Mouse (Mus musculus) intestine, embryonic 15.5 days (tissue): Measurements from ENCODE around the gene Klf2. TPM values are rescaled to one million over a fixed set of nuclear protein-coding genes. Genes with fewer than 3 reads are reported as not detected.

Source experiments
- ATAC-seq: fragments of 200-750 bp; cut with Nextera tagmentation; 2 replicates; pipeline ENCODE4 v1.8.0; 2017; ENCODE audit warnings: moderate TSS enrichment, moderate library complexity
- H3K27ac ChIP-seq: fragments of 300-500 bp; sonication (generic); 2 replicates; pipeline ENCODE4 v1.5.1; 2015; ENCODE audit warnings: mild to moderate bottlenecking, inconsistent platforms
- H3K27me3 ChIP-seq: fragments of 300-500 bp; sonication (generic); replicated peaks from 2 replicates; pipeline ENCODE4 v1.6.1; 2015; ENCODE audit warnings: inconsistent platforms
- H3K36me3 ChIP-seq: fragments of 300-500 bp; sonication (generic); 2 replicates; pipeline ENCODE4 v1.6.1; 2015; ENCODE audit warnings: inconsistent platforms
- H3K4me1 ChIP-seq: fragments of 300-500 bp; sonication (generic); replicated peaks from 2 replicates; pipeline ENCODE4 v1.6.1; 2015; ENCODE audit warnings: inconsistent platforms
- H3K4me2 ChIP-seq: fragments of 300-500 bp; sonication (generic); replicated peaks from 2 replicates; pipeline ENCODE4 v1.6.1; 2015; ENCODE audit warnings: mild to moderate bottlenecking, inconsistent platforms
- H3K4me3 ChIP-seq: fragments of 300-500 bp; sonication (generic); replicated peaks from 2 replicates; pipeline ENCODE4 v1.5.1; 2015; ENCODE audit warnings: inconsistent platforms
- H3K9ac ChIP-seq: fragments of 300-500 bp; sonication (generic); 2 replicates; pipeline ENCODE4 v1.6.1; 2015; ENCODE audit warnings: inconsistent platforms
- H3K9me3 ChIP-seq: fragments of 300-500 bp; sonication (generic); 2 replicates; pipeline ENCODE4 v1.6.1; 2016; ENCODE audit warnings: inconsistent platforms
- WGBS: fragments of 180-500 bp; shearing (Covaris S2); methylation state at CpG from one replicate; pipeline ENCODE4 v1.1.7; 2015; 5-methylcytosine and 5-hydroxymethylcytosine counted together
- polyA plus RNA-seq: library from polyadenylated mRNA; unstranded; fragments of >200 nt; fragmentation: Nextera tagmentation; extraction: Ambion mirVana; gene quantifications from 2 replicates; pipeline ENCODE4 v1.2.1, GENCODE M21; 2015

The Klf2 gene
- polyA plus RNA-seq, 1 experiment from 2014 or later: 6.6 TPM

DNA sequence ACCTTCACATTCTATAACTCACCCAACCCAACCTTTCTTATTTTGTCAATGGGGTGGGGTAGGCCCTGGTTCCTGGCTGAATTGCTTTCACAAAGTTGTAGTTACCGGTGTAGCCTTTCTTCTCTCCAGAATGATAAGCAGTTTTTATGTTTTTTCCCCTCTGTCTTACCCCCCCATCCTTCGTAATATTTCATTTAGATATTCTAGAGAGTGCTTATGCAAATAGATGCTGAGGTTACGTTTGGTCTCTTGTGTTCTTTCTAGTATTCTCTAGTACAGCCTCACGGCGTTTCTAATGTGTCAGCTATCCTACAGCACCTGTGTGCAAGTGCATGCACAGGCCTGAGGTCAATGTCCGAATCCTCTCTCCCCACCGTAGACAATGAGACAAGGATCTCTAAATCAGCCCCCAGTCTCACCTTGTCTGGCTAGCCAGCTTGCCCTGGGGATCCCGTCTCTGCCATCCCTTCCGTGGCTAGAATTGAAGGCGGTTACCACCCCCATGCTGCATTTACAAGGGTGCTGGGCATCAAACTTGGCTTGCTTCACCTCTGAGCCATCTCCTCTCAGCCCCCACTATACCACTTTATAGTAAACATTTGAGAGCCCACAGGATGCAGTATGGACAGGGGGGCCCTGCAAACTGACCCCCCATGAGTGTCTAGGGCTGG lies 5.3 kb downstream of the Klf2 start:
- Histone ChIP-seq H3K9ac (no peak overlapping the region), H3K27me3 (peaks cover 20% of the 10 kb centered on the region), H3K9me3 (no peaks in the 10 kb centered on the region), H3K27ac (no peak overlapping the region), H3K4me3 (no peak overlapping the region), H3K4me2 (no peak overlapping the region), H3K36me3 (no peaks in the 10 kb centered on the region), H3K4me1 (peaks cover 12% of the 10 kb centered on the region)
- 83% methylated on average over 10 of the region's 10 CpGs for WGBS
- ATAC-seq: no peak

DNA sequence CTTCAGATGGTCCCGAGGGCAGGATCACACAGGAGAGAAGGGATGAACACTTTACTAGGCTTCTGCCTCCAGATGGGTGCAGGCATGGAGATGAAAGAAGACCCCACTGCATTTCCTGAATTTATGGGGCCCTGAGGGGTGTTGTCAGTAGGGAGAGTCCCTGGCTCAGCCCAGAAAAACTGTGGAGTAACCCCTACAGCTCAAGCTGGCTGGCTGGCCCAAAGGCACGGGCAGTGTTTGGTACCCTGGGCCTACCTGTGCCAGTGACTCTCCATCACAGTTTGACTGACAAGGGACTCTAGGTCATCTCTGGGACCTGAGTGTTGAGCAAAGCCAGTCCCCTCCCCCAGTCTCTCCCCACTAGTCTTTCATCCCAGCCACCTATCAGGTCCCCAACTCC lies 5.9 kb downstream of the Klf2 start:
- Histone ChIP-seq H3K9me3 (no peaks in the 10 kb centered on the region), H3K27me3 (peaks cover 15% of the 10 kb centered on the region), H3K9ac (no peak overlapping the region), H3K36me3 (no peaks in the 10 kb centered on the region), H3K27ac (no peak overlapping the region), H3K4me3 (no peak overlapping the region), H3K4me1 (peaks cover 6% of the 10 kb centered on the region), H3K4me2 (no peak overlapping the region)
- 65% methylated on average over 2 of the region's 2 CpGs for WGBS
- ATAC-seq: no peak

DNA sequence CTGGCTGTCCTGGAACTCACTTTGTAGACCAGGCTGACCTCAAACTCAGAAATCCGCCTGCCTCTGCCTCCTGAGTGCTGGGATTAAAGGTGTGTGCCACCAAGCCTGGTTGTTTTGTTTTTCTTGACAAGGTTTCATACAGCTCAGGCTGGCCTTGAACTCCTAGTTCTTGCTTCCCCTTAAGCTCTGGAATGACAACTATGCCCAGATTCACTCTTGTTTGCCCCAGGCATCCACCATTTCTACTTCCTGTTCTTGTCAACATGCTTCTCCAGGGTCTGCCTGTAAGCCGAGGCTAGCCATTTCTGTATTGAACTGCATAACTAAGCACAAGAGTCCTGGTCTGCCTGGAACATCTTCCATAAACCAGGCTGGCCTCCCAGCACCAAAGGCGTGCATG lies 10.3 kb downstream of the Klf2 start:
- Histone ChIP-seq H3K9ac (no peak overlapping the region), H3K4me3 (no peak overlapping the region), H3K9me3 (no peaks in the 10 kb centered on the region), H3K27me3 (no peaks in the 10 kb centered on the region), H3K4me2 (no peak overlapping the region), H3K27ac (no peak overlapping the region), H3K36me3 (no peaks in the 10 kb centered on the region), H3K4me1 (no peaks in the 10 kb centered on the region)
- ATAC-seq: no peak
- 85% methylated on average over 3 of the region's 3 CpGs for WGBS

DNA sequence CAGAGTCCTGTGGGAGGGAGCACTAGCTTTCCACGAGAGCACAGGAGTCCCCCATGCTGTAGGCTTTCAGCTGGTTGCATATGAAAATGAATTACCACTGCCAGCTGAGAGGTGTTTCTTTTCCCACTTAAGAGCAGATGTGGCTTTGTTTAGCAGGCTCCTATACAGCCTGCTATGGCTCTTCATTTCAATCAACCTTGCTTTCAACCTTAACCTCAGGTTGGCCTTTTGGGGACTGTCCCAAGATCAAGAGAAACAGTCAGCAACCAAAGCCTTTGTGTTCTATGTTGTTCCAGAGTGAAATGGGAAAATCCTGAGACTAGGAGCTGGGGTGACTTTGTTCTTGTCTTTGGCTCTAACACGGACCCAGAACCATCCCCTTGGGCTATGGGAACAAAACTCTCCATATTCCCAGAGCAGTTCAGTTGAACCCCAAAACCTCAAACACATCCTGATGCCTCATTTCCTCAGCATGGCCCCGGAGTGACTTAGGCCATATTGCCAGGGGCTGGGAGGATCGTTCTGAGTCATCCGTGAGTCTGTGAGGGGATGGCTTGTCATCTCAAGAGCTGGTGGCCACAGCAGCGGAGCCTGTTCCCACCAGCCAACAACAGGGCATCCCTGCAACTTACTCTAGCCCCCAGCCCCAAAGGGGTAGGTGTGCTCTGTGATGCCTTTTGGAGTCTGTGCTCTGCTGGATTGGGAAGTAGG lies 12.1 kb downstream of the Klf2 start:
- no peak for ATAC-seq
- Histone ChIP-seq H3K9ac (no peak overlapping the region), H3K27me3 (no peaks in the 10 kb centered on the region), H3K4me3 (no peak overlapping the region), H3K27ac (no peak overlapping the region), H3K4me2 (no peak overlapping the region), H3K4me1 (no peaks in the 10 kb centered on the region), H3K36me3 (no peaks in the 10 kb centered on the region), H3K9me3 (no peaks in the 10 kb centered on the region)
- WGBS: 82% methylated on average over 6 of the region's 6 CpGs

DNA sequence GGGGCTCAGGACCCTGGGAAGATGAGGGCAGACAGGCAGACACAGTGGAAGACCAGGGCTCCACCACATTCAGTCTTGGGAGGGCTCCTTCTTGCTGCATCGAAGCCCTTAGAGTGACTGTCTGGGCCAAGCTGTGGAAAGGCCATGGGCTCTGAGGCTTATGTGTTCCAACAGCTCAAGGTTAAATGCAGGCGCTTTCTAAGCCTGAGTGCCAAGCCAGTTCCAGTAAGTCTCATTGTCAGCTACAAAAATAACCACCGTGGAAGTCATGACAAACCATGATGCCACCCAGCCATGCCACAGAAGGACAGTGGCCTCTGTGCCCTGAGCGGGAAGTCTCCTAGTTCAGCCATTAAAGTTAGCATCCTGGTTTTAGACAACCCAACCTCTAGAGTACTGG lies 12.8 kb downstream of the Klf2 start:
- 87% methylated on average over 4 of the region's 4 CpGs for WGBS
- H3K27me3 ChIP-seq: no peaks in the 10 kb centered on the region
- H3K27ac ChIP-seq: no peak overlapping the region
- no peak overlapping the region for H3K9ac ChIP-seq
- no peaks in the 10 kb centered on the region for H3K36me3 ChIP-seq
- H3K4me3 ChIP-seq: no peak overlapping the region
- H3K4me2 ChIP-seq: no peak overlapping the region
- ATAC-seq: no peak
- H3K4me1 ChIP-seq: no peaks in the 10 kb centered on the region
- H3K9me3 ChIP-seq: no peaks in the 10 kb centered on the region

DNA sequence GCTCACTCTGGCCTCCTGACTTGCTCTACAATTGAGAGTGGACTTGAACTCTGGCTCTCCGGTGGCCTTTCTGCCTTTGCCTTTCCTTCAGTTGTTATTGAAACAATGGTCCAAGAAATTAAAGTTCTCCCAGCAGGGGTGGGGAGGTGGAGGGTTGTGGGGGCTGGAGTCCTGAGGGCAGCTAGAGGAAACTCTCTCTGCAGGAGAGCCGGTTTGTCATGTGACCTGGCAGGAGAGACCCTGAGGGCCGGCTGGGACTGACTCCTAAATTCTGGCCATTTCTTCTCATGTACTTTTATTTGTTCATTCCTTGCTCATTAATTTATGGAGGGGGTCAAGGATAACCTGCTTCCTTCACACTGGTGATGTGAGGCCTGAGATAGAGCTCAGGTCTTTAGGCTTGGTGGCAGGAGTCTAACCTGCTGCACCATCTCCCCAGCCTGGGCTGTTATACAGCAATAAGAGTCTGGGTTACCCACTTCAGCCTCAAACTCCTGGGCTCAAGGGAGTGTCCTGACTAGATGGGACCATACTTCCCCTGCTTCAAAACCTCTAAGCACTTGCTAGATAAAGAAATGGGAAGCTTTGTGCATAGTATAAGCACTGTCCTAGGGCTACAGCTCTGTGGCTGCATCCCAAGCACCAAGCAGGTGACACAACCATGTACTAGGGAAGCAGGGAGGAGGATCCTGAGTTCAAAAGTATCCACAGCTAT lies 14.8 kb downstream of the Klf2 start:
- Histone ChIP-seq H3K4me1 (no peaks in the 10 kb centered on the region), H3K27ac (no peak overlapping the region), H3K9ac (no peak overlapping the region), H3K27me3 (no peaks in the 10 kb centered on the region), H3K9me3 (no peaks in the 10 kb centered on the region), H3K4me3 (no peak overlapping the region), H3K4me2 (no peak overlapping the region), H3K36me3 (0 out of 2 replicates have a peak, but pooled peaks cover 3% of the 10 kb centered on the region)
- WGBS: 55% methylated on average over 3 of the region's 3 CpGs
- ATAC-seq: no peak

DNA sequence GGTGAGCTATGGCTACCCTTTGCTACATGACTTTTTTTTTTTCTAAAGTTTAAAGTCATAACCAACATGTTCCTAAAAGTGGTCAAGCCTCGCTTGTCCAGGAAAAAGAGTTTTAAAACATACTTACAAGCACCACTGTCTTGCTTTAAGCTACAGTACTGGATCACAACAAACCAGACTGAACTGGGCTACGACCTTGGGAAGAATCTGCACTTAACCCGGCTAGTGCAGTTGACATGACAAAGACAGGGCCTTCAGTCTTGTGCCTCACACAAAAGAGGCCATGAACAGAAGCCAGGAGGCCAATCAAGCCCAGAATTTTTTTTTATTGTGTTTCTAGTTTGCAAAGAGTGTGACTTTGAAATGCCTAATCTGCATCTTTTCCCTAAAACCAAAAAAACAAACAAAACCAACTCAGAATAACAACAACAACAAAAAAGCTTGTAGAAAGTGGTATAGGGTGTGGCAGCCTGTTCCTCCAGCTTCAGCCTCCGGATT lies 15.4 kb downstream of the Klf2 start:
- Histone ChIP-seq H3K4me1 (no peaks in the 10 kb centered on the region), H3K27ac (no peak overlapping the region), H3K36me3 (0 out of 2 replicates have a peak, but pooled peaks cover 8% of the 10 kb centered on the region), H3K9me3 (no peaks in the 10 kb centered on the region), H3K9ac (no peak overlapping the region), H3K27me3 (no peaks in the 10 kb centered on the region), H3K4me3 (no peak overlapping the region), H3K4me2 (no peak overlapping the region)
- ATAC-seq: no peak
- 75% methylated on average over 4 of the region's 4 CpGs for WGBS

DNA sequence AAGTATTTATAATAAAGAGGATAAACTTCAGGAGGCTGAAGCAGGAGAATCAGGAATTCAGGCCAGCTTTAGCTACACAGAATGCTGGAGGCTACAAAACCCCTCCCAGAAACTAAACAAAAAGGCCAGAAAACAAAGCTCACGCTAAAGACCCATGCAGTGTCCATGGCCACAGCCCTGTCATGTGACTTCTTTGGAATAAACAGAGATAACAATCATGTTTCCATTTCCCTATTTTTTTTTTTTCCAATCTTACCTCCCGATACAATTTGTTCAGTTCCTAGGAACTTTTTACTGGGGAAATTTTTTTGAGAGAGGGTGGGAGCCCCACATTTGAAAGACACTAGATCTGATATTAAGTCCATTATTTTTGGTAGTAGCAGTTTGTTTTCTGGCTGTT lies 17.4 kb downstream of the Klf2 start:
- H3K9me3 ChIP-seq: no peaks in the 10 kb centered on the region
- 62% methylated on average over 2 of the region's 2 CpGs for WGBS
- H3K27ac ChIP-seq: no peak overlapping the region
- no peaks in the 10 kb centered on the region for H3K4me1 ChIP-seq
- H3K4me3 ChIP-seq: no peak overlapping the region
- H3K4me2 ChIP-seq: no peak overlapping the region
- H3K27me3 ChIP-seq: no peaks in the 10 kb centered on the region
- no peak overlapping the region for H3K9ac ChIP-seq
- ATAC-seq: no peak
- 0 out of 2 replicates have a peak, but pooled peaks cover 15% of the 10 kb centered on the region for H3K36me3 ChIP-seq

DNA sequence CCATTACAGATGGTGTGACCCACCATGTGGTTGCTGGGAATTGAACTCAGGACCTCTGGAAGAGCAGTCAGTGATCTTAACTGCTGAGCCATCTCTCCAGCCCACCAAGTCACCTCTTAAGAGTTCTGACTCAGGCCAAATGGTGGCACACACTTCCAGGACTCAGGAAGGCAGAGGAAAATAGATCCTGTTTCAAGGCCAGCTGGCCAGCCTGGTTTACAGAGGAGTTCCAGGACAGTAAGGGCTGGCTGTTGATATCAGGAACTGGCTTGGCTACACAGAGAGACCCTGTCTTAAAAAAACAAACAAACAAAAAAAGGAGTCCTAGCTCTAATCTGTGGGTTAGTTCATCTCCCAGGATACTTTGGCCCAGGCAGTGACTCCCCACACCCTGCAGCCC lies 18.2 kb downstream of the Klf2 start:
- H3K9ac ChIP-seq: no peak overlapping the region
- 0 out of 2 replicates have a peak, but pooled peaks cover 15% of the 10 kb centered on the region for H3K36me3 ChIP-seq
- H3K9me3 ChIP-seq: no peaks in the 10 kb centered on the region
- no peak overlapping the region for H3K27ac ChIP-seq
- H3K27me3 ChIP-seq: no peaks in the 10 kb centered on the region
- H3K4me2 ChIP-seq: no peak overlapping the region
- H3K4me3 ChIP-seq: no peak overlapping the region
- H3K4me1 ChIP-seq: no peaks in the 10 kb centered on the region
- no peak for ATAC-seq

DNA sequence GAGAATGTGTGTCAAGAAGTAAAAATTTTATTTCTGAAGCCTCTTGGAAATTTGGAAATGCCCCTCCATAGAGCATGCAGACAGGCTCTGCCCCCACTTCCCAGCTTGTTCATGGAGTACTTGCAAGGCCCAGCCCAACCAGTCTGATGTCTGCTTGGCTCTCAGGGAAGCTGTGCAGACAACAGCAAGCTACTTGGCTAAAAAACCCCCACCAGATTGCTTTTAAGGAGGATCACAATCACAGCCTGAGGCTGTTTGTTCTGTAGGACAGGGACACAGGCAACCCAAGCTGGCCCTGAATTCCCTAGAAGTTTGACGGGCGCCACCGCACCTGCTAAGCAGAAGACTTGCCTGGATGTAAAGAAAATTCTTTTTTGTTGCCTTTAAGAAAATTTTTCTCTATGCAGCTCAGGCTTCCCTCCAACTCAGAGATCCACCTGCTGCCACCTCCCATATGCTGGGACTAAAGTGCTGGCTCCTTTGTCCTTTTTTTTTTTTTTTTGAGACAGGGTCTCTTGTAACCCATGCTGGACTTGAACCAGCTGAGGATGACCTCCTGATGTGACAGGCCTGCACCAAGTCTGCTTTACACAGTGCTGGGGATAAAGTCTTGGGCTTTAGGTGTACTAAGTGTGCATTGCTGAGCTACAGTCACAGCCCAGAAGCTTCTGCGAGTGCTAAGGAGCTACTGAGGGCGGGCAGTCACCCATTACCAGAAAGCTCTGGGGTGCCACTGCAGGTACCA lies 23.9 kb downstream of the Klf2 start:
- WGBS: 94% methylated on average over 5 of the region's 5 CpGs
- ATAC-seq: no peak
- H3K36me3 ChIP-seq: peaks cover 12% of the 10 kb centered on the region; the same call in 1 of the 2 replicates
- no peaks in the 10 kb centered on the region for H3K9me3 ChIP-seq
- H3K4me1 ChIP-seq: no peaks in the 10 kb centered on the region
- no peak overlapping the region for H3K27ac ChIP-seq
- no peaks in the 10 kb centered on the region for H3K27me3 ChIP-seq
- H3K9ac ChIP-seq: no peak overlapping the region
- H3K4me2 ChIP-seq: no peak overlapping the region
- H3K4me3 ChIP-seq: no peak overlapping the region

DNA sequence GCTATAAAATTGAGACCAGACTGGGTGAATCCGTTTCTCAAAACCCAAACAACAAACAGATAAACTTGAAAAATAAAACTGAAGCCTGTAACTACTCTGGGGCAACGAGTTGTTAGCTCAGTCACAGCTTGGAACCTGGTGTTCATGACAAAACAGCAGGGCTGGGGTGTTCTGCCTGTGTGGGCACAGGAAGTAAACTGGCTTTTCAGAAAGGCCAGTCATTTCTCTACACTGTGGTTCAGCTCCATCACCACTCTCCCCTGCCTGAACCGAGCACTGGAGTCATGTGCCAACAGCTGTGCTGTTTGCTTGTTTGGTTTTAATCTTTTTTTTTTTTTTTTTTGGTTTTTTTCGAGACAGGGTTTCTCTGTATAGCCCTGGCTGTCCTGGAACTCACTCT lies 24.9 kb downstream of the Klf2 start:
- H3K9me3 ChIP-seq: no peaks in the 10 kb centered on the region
- H3K9ac ChIP-seq: no peak overlapping the region
- H3K4me3 ChIP-seq: no peak overlapping the region
- 77% methylated on average over 4 of the region's 4 CpGs for WGBS
- no peaks in the 10 kb centered on the region for H3K4me1 ChIP-seq
- H3K27ac ChIP-seq: no peak overlapping the region
- ATAC-seq: no peak
- no peak overlapping the region for H3K4me2 ChIP-seq
- peaks cover 11% of the 10 kb centered on the region; the same call in 1 of the 2 replicates for H3K36me3 ChIP-seq
- no peaks in the 10 kb centered on the region for H3K27me3 ChIP-seq

DNA sequence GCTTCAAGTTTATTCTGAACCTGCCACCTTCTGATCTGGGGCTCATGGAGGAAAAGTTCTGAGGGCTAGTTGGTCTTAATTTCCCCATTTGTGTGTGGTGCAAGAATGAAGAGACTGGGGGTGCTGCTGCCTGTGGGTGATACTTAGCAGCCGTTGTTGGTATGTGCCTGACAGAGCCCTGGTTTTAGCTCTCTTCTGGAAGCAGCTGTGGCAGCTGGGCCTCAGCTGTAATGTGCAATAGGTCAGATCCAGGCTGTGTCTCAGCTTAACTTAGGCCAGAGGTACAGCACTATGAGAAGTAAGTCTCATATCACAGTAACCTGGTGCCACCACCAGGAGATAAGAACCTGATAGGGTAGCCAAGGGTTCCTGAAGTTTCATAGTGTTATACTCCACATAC lies 28.7 kb downstream of the Klf2 start:
- Histone ChIP-seq H3K27ac (no peak overlapping the region), H3K27me3 (no peaks in the 10 kb centered on the region), H3K4me2 (no peak overlapping the region), H3K4me3 (no peak overlapping the region), H3K36me3 (no peaks in the 10 kb centered on the region; the same call in 1 of the 2 replicates), H3K9me3 (no peaks in the 10 kb centered on the region), H3K4me1 (no peaks in the 10 kb centered on the region), H3K9ac (no peak overlapping the region)
- WGBS: 86% methylated on average over 1 of the region's 1 CpGs
- ATAC-seq: no peak
